Mouse (Mus musculus): ENCODE results near the gene Cd44. TPM values are rescaled to one million over a fixed set of nuclear protein-coding genes. Genes with fewer than 3 reads are reported as not detected.
A peak's percentile ranks its signal among the peaks of the same experiment; 100 is the strongest.

The Cd44 gene
- polyA plus RNA-seq, 1 experiment from 2014 or later, result 4.0 TPM

- no peaks in the 10 kb centered on the region for H3K36me3 ChIP-seq (ENCODE audit: control insufficient read depth, insufficient read depth, low read length)
- no peaks in the 10 kb centered on the region for H3K4me1 ChIP-seq (ENCODE audit: control insufficient read depth, insufficient read depth, low read length)
- no peak overlapping the region for H3K4me2 ChIP-seq (replicated peaks; ENCODE audit: low read depth, low read length)
- H3K9ac ChIP-seq (ENCODE audit: low read depth, low read length), result no peak overlapping the region
- 93% methylated on average over 6 of the region's 6 CpGs for WGBS
- H3K27ac ChIP-seq (ENCODE audit: low read depth, low read length), result no peak overlapping the region
- no peak for ATAC-seq (ENCODE audit: low FRiP score, low TSS enrichment)
- no peak overlapping the region for H3K4me3 ChIP-seq (ENCODE audit: low read length)
- H3K27me3 ChIP-seq (ENCODE audit: control insufficient read depth, insufficient read depth, low read length), result no peaks in the 10 kb centered on the region
- H3K9me3 ChIP-seq (ENCODE audit: control insufficient read depth, low read length), result no peaks in the 10 kb centered on the region
Observed at GRCm38 (mm10) chr2:102858271-102858670, 43.2 kb downstream of the Cd44 start.

DNA sequence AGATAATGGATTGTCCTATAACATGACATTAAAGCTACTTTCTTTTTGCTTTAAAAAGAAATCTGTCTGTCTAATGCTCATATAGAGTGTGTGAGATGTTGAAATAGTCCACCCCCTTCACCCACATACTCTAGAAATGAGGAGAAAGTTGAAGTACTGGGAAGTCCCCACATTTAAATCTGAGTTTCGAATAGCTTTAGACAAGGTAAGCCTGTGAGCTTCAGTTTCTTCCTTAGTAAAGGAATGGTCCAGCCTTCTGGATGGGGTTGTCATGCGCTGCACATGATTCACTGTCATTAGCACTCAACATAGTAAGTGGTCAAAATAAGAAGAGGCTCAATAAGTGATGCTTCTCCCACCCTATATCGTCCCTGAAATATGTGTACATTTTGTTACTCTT lies 48.2 kb downstream of the Cd44 start:
- Histone ChIP-seq H3K27me3 (ENCODE audit: control insufficient read depth, insufficient read depth, low read length) (no peaks in the 10 kb centered on the region), H3K36me3 (ENCODE audit: control insufficient read depth, insufficient read depth, low read length) (no peaks in the 10 kb centered on the region), H3K4me2 (replicated peaks; ENCODE audit: low read depth, low read length) (no peak overlapping the region), H3K9me3 (ENCODE audit: control insufficient read depth, low read length) (no peaks in the 10 kb centered on the region), H3K27ac (ENCODE audit: low read depth, low read length) (no peak overlapping the region), H3K9ac (ENCODE audit: low read depth, low read length) (no peak overlapping the region), H3K4me3 (ENCODE audit: low read length) (no peak overlapping the region), H3K4me1 (ENCODE audit: control insufficient read depth, insufficient read depth, low read length) (no peaks in the 10 kb centered on the region)
- WGBS, result 95% methylated on average over 3 of the region's 3 CpGs
- ATAC-seq (ENCODE audit: low FRiP score, low TSS enrichment), result no peak

GRCm38 (mm10) chr2:102851936-102852477 lies 49.5 kb downstream of the Cd44 start:
- H3K4me2 ChIP-seq (replicated peaks; ENCODE audit: low read depth, low read length), result no peak overlapping the region
- no peak for ATAC-seq (ENCODE audit: low FRiP score, low TSS enrichment)
- no peaks in the 10 kb centered on the region for H3K4me1 ChIP-seq (ENCODE audit: control insufficient read depth, insufficient read depth, low read length)
- no peaks in the 10 kb centered on the region for H3K9me3 ChIP-seq (ENCODE audit: control insufficient read depth, low read length)
- H3K4me3 ChIP-seq (ENCODE audit: low read length), result no peak overlapping the region
- no peak overlapping the region for H3K9ac ChIP-seq (ENCODE audit: low read depth, low read length)
- WGBS, result 53% methylated on average over 4 of the region's 4 CpGs
- H3K36me3 ChIP-seq (ENCODE audit: control insufficient read depth, insufficient read depth, low read length), result no peaks in the 10 kb centered on the region
- no peak overlapping the region for H3K27ac ChIP-seq (ENCODE audit: low read depth, low read length)
- no peaks in the 10 kb centered on the region for H3K27me3 ChIP-seq (ENCODE audit: control insufficient read depth, insufficient read depth, low read length)

GRCm38 (mm10) chr2:102850026-102850425 lies 51.4 kb downstream of the Cd44 start:
- Histone ChIP-seq H3K27ac (ENCODE audit: low read depth, low read length) (no peak overlapping the region), H3K9ac (ENCODE audit: low read depth, low read length) (no peak overlapping the region), H3K27me3 (ENCODE audit: control insufficient read depth, insufficient read depth, low read length) (no peaks in the 10 kb centered on the region), H3K36me3 (ENCODE audit: control insufficient read depth, insufficient read depth, low read length) (no peaks in the 10 kb centered on the region), H3K4me2 (replicated peaks; ENCODE audit: low read depth, low read length) (no peak overlapping the region), H3K4me3 (ENCODE audit: low read length) (no peak overlapping the region), H3K4me1 (ENCODE audit: control insufficient read depth, insufficient read depth, low read length) (no peaks in the 10 kb centered on the region), H3K9me3 (ENCODE audit: control insufficient read depth, low read length) (no peaks in the 10 kb centered on the region)
- ATAC-seq (ENCODE audit: low FRiP score, low TSS enrichment), result no peak

DNA sequence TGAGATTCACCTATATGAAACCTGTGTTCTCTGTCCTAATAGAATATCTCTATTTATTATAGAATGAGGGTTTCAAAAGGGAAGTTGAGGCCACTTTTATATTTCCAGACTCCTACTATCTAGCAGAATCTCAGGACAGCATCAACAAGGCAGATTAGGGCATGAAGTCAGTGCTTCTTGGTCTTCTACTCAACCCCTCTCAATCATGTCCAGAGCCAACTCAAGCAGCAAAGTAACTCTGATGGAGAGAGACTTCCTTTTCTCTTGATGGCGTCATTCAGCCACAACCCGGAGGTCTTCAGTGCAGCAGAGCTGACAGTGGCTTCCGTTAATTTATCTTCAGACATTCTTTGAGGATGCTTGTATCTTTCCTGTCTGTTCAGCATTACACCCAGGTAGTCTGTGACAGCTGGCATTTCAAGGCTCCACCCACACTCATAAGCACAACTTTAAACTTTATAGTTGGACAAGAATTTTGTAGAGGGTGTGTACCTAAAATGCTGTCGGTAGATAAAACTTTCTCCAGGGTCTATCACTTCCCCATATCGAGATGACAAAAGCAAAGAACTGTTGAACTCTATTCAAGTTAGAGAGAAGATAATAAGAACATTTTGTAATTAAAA lies 52.5 kb downstream of the Cd44 start:
- no peak overlapping the region for H3K27ac ChIP-seq (ENCODE audit: low read depth, low read length)
- ATAC-seq (ENCODE audit: low FRiP score, low TSS enrichment), result no peak
- no peaks in the 10 kb centered on the region for H3K36me3 ChIP-seq (ENCODE audit: control insufficient read depth, insufficient read depth, low read length)
- no peaks in the 10 kb centered on the region for H3K4me1 ChIP-seq (ENCODE audit: control insufficient read depth, insufficient read depth, low read length)
- no peak overlapping the region for H3K4me2 ChIP-seq (replicated peaks; ENCODE audit: low read depth, low read length)
- no peaks in the 10 kb centered on the region for H3K9me3 ChIP-seq (ENCODE audit: control insufficient read depth, low read length)
- H3K4me3 ChIP-seq (ENCODE audit: low read length), result no peak overlapping the region
- 92% methylated on average over 5 of the region's 5 CpGs for WGBS
- H3K9ac ChIP-seq (ENCODE audit: low read depth, low read length), result no peak overlapping the region
- no peaks in the 10 kb centered on the region for H3K27me3 ChIP-seq (ENCODE audit: control insufficient read depth, insufficient read depth, low read length)

GRCm38 (mm10) chr2:102841231-102841630 lies 60.2 kb downstream of the Cd44 start:
- Histone ChIP-seq H3K9me3 (ENCODE audit: control insufficient read depth, low read length) (no peaks in the 10 kb centered on the region), H3K36me3 (ENCODE audit: control insufficient read depth, insufficient read depth, low read length) (no peaks in the 10 kb centered on the region), H3K27me3 (ENCODE audit: control insufficient read depth, insufficient read depth, low read length) (no peaks in the 10 kb centered on the region), H3K4me2 (replicated peaks; ENCODE audit: low read depth, low read length) (no peak overlapping the region), H3K4me1 (ENCODE audit: control insufficient read depth, insufficient read depth, low read length) (no peaks in the 10 kb centered on the region), H3K9ac (ENCODE audit: low read depth, low read length) (no peak overlapping the region), H3K27ac (ENCODE audit: low read depth, low read length) (no peak overlapping the region), H3K4me3 (ENCODE audit: low read length) (no peak overlapping the region)
- ATAC-seq (ENCODE audit: low FRiP score, low TSS enrichment), result no peak

DNA sequence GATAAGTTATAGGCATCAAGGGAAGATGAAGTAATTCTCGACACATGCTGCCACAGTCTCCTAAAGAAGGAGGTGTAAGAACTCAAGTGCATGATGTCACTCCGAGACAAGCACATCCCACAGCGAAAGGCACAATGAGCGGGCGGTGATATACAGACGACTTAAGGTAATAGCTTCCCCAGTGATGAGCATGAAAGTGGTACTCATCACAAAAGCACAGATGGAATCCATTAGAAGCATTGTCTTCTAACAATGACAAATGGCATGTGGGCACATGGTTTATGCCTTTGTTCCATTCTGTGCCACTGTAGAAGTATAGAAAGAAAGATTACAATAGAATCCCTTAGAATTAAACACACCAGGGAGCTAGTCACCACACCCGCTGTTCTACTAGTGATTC lies 63.3 kb downstream of the Cd44 start:
- no peaks in the 10 kb centered on the region for H3K9me3 ChIP-seq (ENCODE audit: control insufficient read depth, low read length)
- WGBS, result 87% methylated on average over 7 of the region's 7 CpGs

DNA sequence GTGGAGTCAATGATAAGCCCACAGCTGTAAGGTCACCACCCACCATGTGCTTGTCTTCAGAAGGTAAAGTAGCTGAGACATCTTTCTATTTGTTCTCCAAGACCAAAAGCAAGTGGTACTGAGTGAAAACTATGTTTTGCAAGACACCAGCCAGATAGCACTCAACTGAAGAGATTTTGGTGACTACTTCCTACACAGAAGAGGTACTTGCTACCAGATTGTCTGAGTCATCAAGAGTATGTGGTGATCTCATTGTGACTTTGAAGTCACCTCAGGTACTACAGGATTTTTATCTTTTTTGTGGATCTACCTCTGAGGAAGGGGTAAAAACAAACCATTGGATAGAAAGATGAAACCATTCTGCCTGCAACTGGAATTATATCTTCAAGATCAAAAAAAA lies 69.9 kb downstream of the Cd44 start:
- Histone ChIP-seq H3K4me2 (replicated peaks; ENCODE audit: low read depth, low read length) (no peak overlapping the region), H3K27ac (ENCODE audit: low read depth, low read length) (no peak overlapping the region), H3K9me3 (ENCODE audit: control insufficient read depth, low read length) (no peaks in the 10 kb centered on the region), H3K27me3 (ENCODE audit: control insufficient read depth, insufficient read depth, low read length) (no peaks in the 10 kb centered on the region), H3K4me3 (ENCODE audit: low read length) (no peak overlapping the region), H3K4me1 (ENCODE audit: control insufficient read depth, insufficient read depth, low read length) (0 out of 2 replicates have a peak, but pooled peaks cover 2% of the 10 kb centered on the region), H3K36me3 (ENCODE audit: control insufficient read depth, insufficient read depth, low read length) (no peaks in the 10 kb centered on the region), H3K9ac (ENCODE audit: low read depth, low read length) (no peak overlapping the region)
- ATAC-seq (ENCODE audit: low FRiP score, low TSS enrichment), result no peak

More for the DNA sequence above, 63.3 kb downstream of the Cd44 start:
- H3K9ac ChIP-seq (ENCODE audit: low read depth, low read length), result no peak overlapping the region
- no peak for ATAC-seq (ENCODE audit: low FRiP score, low TSS enrichment)
- no peaks in the 10 kb centered on the region for H3K36me3 ChIP-seq (ENCODE audit: control insufficient read depth, insufficient read depth, low read length)
- no peaks in the 10 kb centered on the region for H3K27me3 ChIP-seq (ENCODE audit: control insufficient read depth, insufficient read depth, low read length)
- H3K4me3 ChIP-seq (ENCODE audit: low read length), result no peak overlapping the region
- no peak overlapping the region for H3K4me2 ChIP-seq (replicated peaks; ENCODE audit: low read depth, low read length)
- H3K4me1 ChIP-seq (ENCODE audit: control insufficient read depth, insufficient read depth, low read length), result 0 out of 2 replicates have a peak, but pooled peaks cover 2% of the 10 kb centered on the region
- H3K27ac ChIP-seq (ENCODE audit: low read depth, low read length), result no peak overlapping the region

GRCm38 (mm10) chr2:102829201-102829600 lies 72.3 kb downstream of the Cd44 start:
- 0 out of 2 replicates have a peak, but pooled peaks cover 2% of the 10 kb centered on the region for H3K4me1 ChIP-seq (ENCODE audit: control insufficient read depth, insufficient read depth, low read length)
- no peak overlapping the region for H3K4me2 ChIP-seq (replicated peaks; ENCODE audit: low read depth, low read length)
- no peaks in the 10 kb centered on the region for H3K36me3 ChIP-seq (ENCODE audit: control insufficient read depth, insufficient read depth, low read length)
- no peak overlapping the region for H3K27ac ChIP-seq (ENCODE audit: low read depth, low read length)
- no peaks in the 10 kb centered on the region for H3K27me3 ChIP-seq (ENCODE audit: control insufficient read depth, insufficient read depth, low read length)
- no peak overlapping the region for H3K4me3 ChIP-seq (ENCODE audit: low read length)
- H3K9ac ChIP-seq (ENCODE audit: low read depth, low read length), result no peak overlapping the region
- 88% methylated on average over 3 of the region's 3 CpGs for WGBS
- no peaks in the 10 kb centered on the region for H3K9me3 ChIP-seq (ENCODE audit: control insufficient read depth, low read length)
- peak; percentile 92 for ATAC-seq (ENCODE audit: low FRiP score, low TSS enrichment)

Measured in kidney, embryonic 14.5 days (tissue).